Mouse (Mus musculus) liver, postnatal 0 days (tissue): ENCODE results near the gene Gabrb1.

ENCODE experiments used
- CTCF ChIP-seq: sonication (generic); IDR thresholded peaks from 2 replicates; pipeline ENCODE4 v1.5.1; 2016; ENCODE audit warnings: antibody characterized with exemption, low read depth
- EP300 ChIP-seq: IDR thresholded peaks from 2 replicates; pipeline ENCODE4 v1.6.1; 2016; ENCODE audit warnings: antibody characterized with exemption, low read depth, mild to moderate bottlenecking

GRCm38 (mm10) chr5:71903399-71903798, 245.5 kb downstream of the Gabrb1 start:
- TF ChIP-seq CTCF (no peak), EP300 (no peak)
